Mouse (Mus musculus) small intestine, adult 2 months (tissue): ENCODE measurements around the gene Eno3. TPM values are rescaled to one million over a fixed set of nuclear protein-coding genes. Genes with fewer than 3 reads are reported as not detected.
A peak's percentile ranks its signal among the peaks of the same experiment; 100 is the strongest.

ENCODE experiments used
- H3K27ac ChIP-seq: fragments of 200-500 bp; 2 replicates; pipeline ENCODE4 v1.5.1; 2012; ENCODE audit warnings: low read depth, low read length, control low read depth, inconsistent platforms; ENCODE audit not compliant: insufficient read depth
- H3K27me3 ChIP-seq: fragments of 200-500 bp; 2 replicates; pipeline ENCODE4 v1.6.1; 2012; ENCODE audit warnings: mild to moderate bottlenecking, moderate library complexity, low read length, inconsistent platforms; ENCODE audit not compliant: control insufficient read depth, insufficient read depth
- H3K36me3 ChIP-seq: fragments of 200-500 bp; 2 replicates; pipeline ENCODE4 v1.6.1; 2012; ENCODE audit warnings: mild to moderate bottlenecking, low read length, control low read depth, inconsistent platforms; ENCODE audit not compliant: control insufficient read depth, insufficient read depth
- H3K4me1 ChIP-seq: fragments of 200-500 bp; 2 replicates; pipeline ENCODE4 v1.6.1; 2012; ENCODE audit warnings: low read length, inconsistent platforms, mixed read lengths; ENCODE audit not compliant: control insufficient read depth, insufficient read depth, insufficient read length
- H3K4me3 ChIP-seq: fragments of 200-500 bp; 2 replicates; pipeline ENCODE4 v1.5.1; 2012; ENCODE audit warnings: low read depth, mild to moderate bottlenecking, control low read depth, inconsistent platforms, low read length, moderate library complexity
- CTCF ChIP-seq: fragments of 200-500 bp; IDR thresholded peaks from 2 replicates; pipeline ENCODE4 v1.5.1; 2012; ENCODE audit warnings: low read depth, mild to moderate bottlenecking, control low read depth, inconsistent platforms, low read length, moderate library complexity, mixed read lengths; ENCODE audit not compliant: insufficient replicate concordance, insufficient read length; ENCODE audit errors: extremely low read depth
- POLR2A ChIP-seq: fragments of 200-500 bp; IDR thresholded peaks from 2 replicates; pipeline ENCODE4 v1.6.1; 2012; ENCODE audit warnings: low read depth, mild to moderate bottlenecking, control low read depth, inconsistent platforms, low read length, moderate library complexity
- WGBS: fragments of 180-500 bp; shearing (Covaris S2); methylation state at CpG from one replicate; pipeline ENCODE4 v1.1.7; 2018; 5-methylcytosine and 5-hydroxymethylcytosine counted together
- polyA plus RNA-seq: library from polyadenylated mRNA; depleted of rRNA; stranded (reverse); fragments of >200 nt; gene quantifications from 2 replicates; pipeline ENCODE4 v1.2.3, GENCODE M21; 2012

Eno3 gene
- polyA plus RNA-seq, 1 experiment = 12.7 TPM

- Histone ChIP-seq H3K36me3 (peaks cover 40% of the 10 kb centered on the region), H3K27me3 (no peaks in the 10 kb centered on the region), H3K27ac (peak within 1 kb of the TSS; percentile 99), H3K4me1 (peaks cover 27% of the 10 kb centered on the region), H3K4me3 (peak within 1 kb of the TSS; percentile 87)
- TF ChIP-seq POLR2A = peak; percentile 97
- no peak for TF ChIP-seq CTCF
- WGBS = under 1% methylated on average over 56 of the region's 61 CpGs
Observed at GRCm38 (mm10) chr11:70654198-70654922, 2.6 kb upstream of the Eno3 start, which contains the start of gene Pfn1. Pfn1 (minus strand) TSS chr11:70654644.

- Histone ChIP-seq H3K27me3 (no peaks in the 10 kb centered on the region), H3K4me3 (peak overlapping the region; percentile 87), H3K36me3 (peaks cover 34% of the 10 kb centered on the region), H3K4me1 (peaks cover 21% of the 10 kb centered on the region), H3K27ac (peak overlapping the region; percentile 99)
- under 1% methylated on average over 48 of the region's 48 CpGs for WGBS
- no peak for TF ChIP-seq CTCF
- TF ChIP-seq POLR2A = peak; percentile 51
Observed at GRCm38 (mm10) chr11:70654923-70655570, 2.0 kb upstream of the Eno3 start.

GRCm38 (mm10) chr11:70655571-70656455 is 1.2 kb upstream of the Eno3 start:
- Histone ChIP-seq H3K36me3 (peaks cover 27% of the 10 kb centered on the region), H3K27ac (peak overlapping the region; percentile 99), H3K4me3 (peak overlapping the region; percentile 87), H3K4me1 (peaks cover 18% of the 10 kb centered on the region), H3K27me3 (no peaks in the 10 kb centered on the region)
- TF ChIP-seq POLR2A = peak; percentile 3
- TF ChIP-seq CTCF = no peak
- WGBS = under 1% methylated on average over 61 of the region's 61 CpGs

- WGBS = 20% methylated on average over 16 of the region's 16 CpGs
- peak overlapping the region; percentile 99 for H3K27ac ChIP-seq
- peaks cover 22% of the 10 kb centered on the region for H3K36me3 ChIP-seq
- H3K4me3 ChIP-seq = peak overlapping the region; percentile 87
- no peak for TF ChIP-seq POLR2A
- no peak for TF ChIP-seq CTCF
- H3K4me1 ChIP-seq = peaks cover 15% of the 10 kb centered on the region
- H3K27me3 ChIP-seq = no peaks in the 10 kb centered on the region
Observed at GRCm38 (mm10) chr11:70656456-70656927, 510 bp upstream of the Eno3 start.

- Histone ChIP-seq H3K27ac (no peak overlapping the region), H3K4me3 (no peak overlapping the region)
- WGBS = 45% methylated on average over 6 of the region's 6 CpGs
Observed at GRCm38 (mm10) chr11:70657573-70657972, 571 bp downstream of the Eno3 start.

GRCm38 (mm10) chr11:70657991-70658390 is 989 bp downstream of the Eno3 start:
- TF ChIP-seq POLR2A = no peak
- TF ChIP-seq CTCF = no peak
- Histone ChIP-seq H3K4me1 (peaks cover 15% of the 10 kb centered on the region), H3K27me3 (no peaks in the 10 kb centered on the region), H3K36me3 (peaks cover 16% of the 10 kb centered on the region), H3K4me3 (no peak overlapping the region), H3K27ac (no peak overlapping the region)
- WGBS = 87% methylated on average over 9 of the region's 9 CpGs

More at GRCm38 (mm10) chr11:70657573-70657972, 571 bp downstream of the Eno3 start:
- no peak for TF ChIP-seq POLR2A
- TF ChIP-seq CTCF = no peak
- Histone ChIP-seq H3K27me3 (no peaks in the 10 kb centered on the region), H3K4me1 (peaks cover 15% of the 10 kb centered on the region), H3K36me3 (peaks cover 17% of the 10 kb centered on the region)
